Mouse (Mus musculus): ENCODE data around the gene Ring1.

Gene Ring1

GRCm38 (mm10) chr17:34024317-34024821, at the start of gene Ring1:
Gene Ring1 (minus strand): TSS chr17:34024680.
- peak; percentile 91 for DNase-seq

- DNase-seq = no peak
These were observed 47.6 kb upstream of the Ring1 start for GRCm38 (mm10) chr17:34072091-34072490.

GRCm38 (mm10) chr17:34068864-34069263, 44.4 kb upstream of the Ring1 start:
- no peak for DNase-seq

- no peak for DNase-seq
These were observed 32.7 kb upstream of the Ring1 start for GRCm38 (mm10) chr17:34057224-34057623.

GRCm38 (mm10) chr17:34047404-34048050, 23.0 kb upstream of the Ring1 start:
- DNase-seq = no peak

GRCm38 (mm10) chr17:34045941-34046340, 21.5 kb upstream of the Ring1 start:
- DNase-seq = no peak

- no peak for DNase-seq
These were observed 15.3 kb upstream of the Ring1 start for GRCm38 (mm10) chr17:34039562-34040450.

- DNase-seq = no peak
These were observed 14.5 kb upstream of the Ring1 start, which contains the start of gene Col11a2 for GRCm38 (mm10) chr17:34038878-34039561. Gene Col11a2 (plus strand): TSS chr17:34039437.

- DNase-seq = no peak
These were observed 14.0 kb upstream of the Ring1 start for GRCm38 (mm10) chr17:34038440-34038839.

- DNase-seq = no peak
These were observed 12.8 kb upstream of the Ring1 start for GRCm38 (mm10) chr17:34037241-34037640.

GRCm38 (mm10) chr17:34036647-34037046, 12.2 kb upstream of the Ring1 start:
- no peak for DNase-seq

- no peak for DNase-seq
These were observed 11.0 kb upstream of the Ring1 start for GRCm38 (mm10) chr17:34035517-34035916.

- peak; percentile 80 for DNase-seq
These were observed 9.6 kb upstream of the Ring1 start for GRCm38 (mm10) chr17:34034064-34034463.

GRCm38 (mm10) chr17:34033441-34033840, 9.0 kb upstream of the Ring1 start:
- DNase-seq = no peak

- peak; percentile 35 for DNase-seq
These were observed 8.3 kb upstream of the Ring1 start for GRCm38 (mm10) chr17:34032806-34033205.

- peak; percentile 81 for DNase-seq
These were observed 7.7 kb upstream of the Ring1 start for GRCm38 (mm10) chr17:34032174-34032632.

GRCm38 (mm10) chr17:34031465-34032173, 7.1 kb upstream of the Ring1 start, which contains the start of the genes Slc39a7 and Rxrb:
Gene Slc39a7 (minus strand): TSS chr17:34031682.
Gene Rxrb (plus strand): TSS chr17:34031812.
- DNase-seq = peak; percentile 100

- DNase-seq = no peak
These were observed 6.4 kb upstream of the Ring1 start for GRCm38 (mm10) chr17:34030861-34031326.

GRCm38 (mm10) chr17:34029890-34030595, 5.6 kb upstream of the Ring1 start:
- no peak for DNase-seq

GRCm38 (mm10) chr17:34029150-34029889, 4.8 kb upstream of the Ring1 start:
- DNase-seq = no peak
